Mouse (Mus musculus): Measurements from ENCODE around the gene Irx2. TPM values are rescaled to one million over a fixed set of nuclear protein-coding genes. Genes with fewer than 3 reads are reported as not detected.

Gene Irx2
- total RNA-seq (2021), result not detected
- long read RNA-seq, experiment 1, result 0 reads
- long read RNA-seq, experiment 2, result 0 reads

- intact Hi-C loops (cut with DNase I; ENCODE audit: low total_unique reads), result no loop called here
- peak; percentile 53 for DNase-seq
These were observed at the start of gene Irx2 for GRCm38 (mm10) chr13:72628462-72628916. Irx2 (plus strand) TSS chr13:72628820.

GRCm38 (mm10) chr13:72581276-72581675, 47.3 kb upstream of the Irx2 start:
- no peak for DNase-seq
- intact Hi-C loops (cut with DNase I; ENCODE audit: low total_unique reads), result no loop called here

- no peak for DNase-seq
- intact Hi-C loops (cut with DNase I; ENCODE audit: low total_unique reads), result no loop called here
These were observed 36.1 kb upstream of the Irx2 start for GRCm38 (mm10) chr13:72592526-72592925.

- no peak for DNase-seq
- intact Hi-C loops (cut with DNase I; ENCODE audit: low total_unique reads), result no loop called here
These were observed 35.3 kb upstream of the Irx2 start for GRCm38 (mm10) chr13:72593310-72593709.

DNA sequence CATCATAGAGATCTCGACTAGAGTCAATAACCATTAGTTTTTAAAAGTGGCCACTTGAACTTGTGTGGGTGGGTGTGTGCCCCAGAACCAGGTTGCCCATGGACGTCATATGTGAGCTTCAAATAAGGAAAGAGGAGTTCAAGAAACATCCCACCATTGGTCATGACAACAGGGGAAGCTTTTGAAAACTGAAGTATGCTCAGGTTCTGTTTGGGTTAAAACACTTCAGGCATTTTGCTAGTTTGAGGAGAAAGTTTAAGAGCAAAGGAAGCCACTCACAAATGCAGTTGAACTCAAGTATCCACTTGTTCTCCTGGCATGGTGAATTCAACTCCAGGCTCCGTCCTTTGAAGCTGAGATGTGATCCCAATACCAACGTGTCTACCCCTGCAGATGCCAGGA, 34.9 kb upstream of the Irx2 start:
- intact Hi-C loops (cut with DNase I; ENCODE audit: low total_unique reads), result no loop called here
- no peak for DNase-seq

- intact Hi-C loops (cut with DNase I; ENCODE audit: low total_unique reads), result no loop called here
- DNase-seq, result no peak
These were observed 29.4 kb upstream of the Irx2 start for GRCm38 (mm10) chr13:72599254-72599653.

DNA sequence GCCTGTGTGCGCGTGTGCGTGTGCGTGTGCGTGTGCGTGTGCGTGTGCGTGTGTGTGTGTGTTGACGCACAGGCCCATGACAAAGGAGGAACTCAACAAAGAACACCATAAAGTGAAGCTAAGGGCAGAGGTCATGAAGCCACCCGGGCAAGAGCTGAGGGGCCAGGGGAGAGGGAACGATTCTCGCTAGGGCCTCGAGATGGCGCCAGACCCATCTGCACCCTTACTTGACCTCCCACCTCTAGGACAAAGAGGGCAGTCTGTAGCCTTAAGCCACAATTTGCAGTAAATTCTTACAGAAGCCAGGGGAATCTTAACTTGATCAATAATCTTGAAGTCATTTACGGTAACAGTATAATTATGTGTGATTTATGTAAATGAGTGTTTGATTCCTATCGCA, 19.9 kb upstream of the Irx2 start:
- intact Hi-C loops (cut with DNase I; ENCODE audit: low total_unique reads), result no loop called here
- DNase-seq, result no peak

GRCm38 (mm10) chr13:72610277-72610676, 18.3 kb upstream of the Irx2 start:
- no peak for DNase-seq
- intact Hi-C loops (cut with DNase I; ENCODE audit: low total_unique reads), result no loop called here

- intact Hi-C loops (cut with DNase I; ENCODE audit: low total_unique reads), result no loop called here
- no peak for DNase-seq
These were observed 4.4 kb upstream of the Irx2 start for GRCm38 (mm10) chr13:72623926-72624846.

DNA sequence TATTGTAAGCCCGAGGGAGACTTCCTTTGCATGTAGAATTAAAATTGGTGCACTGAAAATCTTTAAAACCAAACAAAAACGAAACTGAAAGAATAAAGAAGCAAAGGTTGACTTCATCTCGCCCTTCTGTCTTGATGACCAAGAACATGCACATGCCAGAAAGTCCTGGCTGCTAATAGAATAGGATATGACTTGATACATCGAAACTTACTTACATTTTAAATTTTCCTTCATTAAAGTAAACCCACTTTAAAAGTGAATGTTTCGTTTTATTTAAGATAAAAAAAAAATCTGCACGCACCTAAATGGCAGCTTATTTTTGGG, 3.8 kb upstream of the Irx2 start:
- intact Hi-C loops (cut with DNase I; ENCODE audit: low total_unique reads), result no loop called here
- no peak for DNase-seq

- intact Hi-C loops (cut with DNase I; ENCODE audit: low total_unique reads), result no loop called here
- no peak for DNase-seq
These were observed 3.2 kb upstream of the Irx2 start for GRCm38 (mm10) chr13:72625236-72625950.

DNA sequence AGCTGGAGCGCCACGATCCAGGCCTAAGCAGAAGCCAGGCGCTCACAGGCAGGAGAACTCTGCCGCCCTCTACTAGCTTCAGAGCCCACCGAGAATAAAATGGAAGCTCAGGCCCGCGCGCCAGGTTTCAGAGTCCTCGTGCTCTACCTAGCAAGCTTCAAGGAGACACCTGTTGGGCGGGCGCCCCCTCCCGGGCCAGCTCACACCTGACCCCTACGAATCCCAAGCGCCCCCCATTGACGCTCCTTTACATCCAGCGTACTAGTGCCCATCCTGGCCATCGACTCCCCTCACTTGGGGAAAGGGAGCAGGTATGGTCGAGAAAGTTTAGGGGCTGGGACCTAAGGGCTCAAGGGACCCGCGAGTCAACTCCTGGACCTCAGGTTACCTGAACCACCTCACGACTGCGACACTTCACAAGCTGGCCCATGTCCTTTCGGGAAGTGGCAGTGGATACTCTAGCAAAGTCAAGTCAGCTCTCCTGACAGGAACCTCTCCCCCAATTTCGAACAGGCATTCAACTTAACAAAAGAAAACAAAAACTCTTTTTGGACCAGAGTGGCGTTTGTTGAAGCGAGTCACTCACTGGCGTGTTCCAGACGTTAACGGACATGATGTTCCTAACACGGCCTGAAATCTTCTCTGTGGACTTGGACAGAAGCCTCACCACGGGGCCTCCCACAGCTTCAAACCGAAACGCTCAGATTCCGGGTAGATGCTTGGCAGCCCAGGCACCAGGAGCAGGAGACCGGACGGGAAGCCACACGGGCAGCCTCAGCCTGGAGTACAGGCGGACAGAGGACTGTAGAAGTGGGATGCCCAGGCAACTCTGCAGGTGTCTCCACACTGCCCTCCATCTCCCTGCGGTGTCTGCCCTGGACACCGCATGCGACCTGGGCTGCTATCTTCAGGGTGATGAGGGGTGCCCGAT, 964 bp upstream of the Irx2 start:
- DNase-seq, result no peak
- intact Hi-C loops (cut with DNase I; ENCODE audit: low total_unique reads), result no loop called here

DNA sequence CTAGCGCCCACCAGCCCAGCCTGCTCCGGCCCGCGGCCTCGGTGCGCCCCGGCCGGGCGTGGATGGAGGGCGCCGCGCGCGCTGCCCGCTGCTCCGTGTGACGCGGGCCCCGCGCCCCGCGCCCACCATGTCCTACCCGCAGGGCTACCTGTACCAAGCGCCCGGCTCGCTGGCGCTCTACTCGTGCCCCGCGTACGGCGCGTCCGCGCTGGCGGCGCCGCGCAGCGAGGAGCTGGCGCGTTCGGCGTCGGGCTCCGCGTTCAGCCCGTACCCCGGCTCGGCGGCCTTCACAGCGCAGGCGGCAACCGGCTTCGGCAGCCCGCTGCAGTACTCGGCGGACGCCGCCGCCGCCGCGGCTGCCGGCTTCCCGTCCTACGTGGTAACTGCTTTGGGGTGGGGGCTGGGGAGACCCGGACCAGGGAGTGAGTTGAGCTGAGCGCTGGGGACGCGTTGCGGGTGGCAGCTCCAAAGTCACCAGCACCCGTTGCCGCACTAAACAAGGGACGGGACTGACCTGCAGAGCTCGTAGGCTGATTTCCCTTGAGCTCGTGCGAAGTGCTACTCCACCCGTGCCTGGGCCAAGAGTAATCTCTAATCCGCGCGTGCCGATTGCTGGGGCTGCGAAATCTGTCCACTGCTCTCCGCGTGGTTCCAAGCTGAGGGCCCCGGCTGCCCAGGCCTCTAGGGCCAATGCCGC, 463 bp downstream of the Irx2 start:
- no peak for DNase-seq
- intact Hi-C loops (cut with DNase I; ENCODE audit: low total_unique reads), result no loop called here

DNA sequence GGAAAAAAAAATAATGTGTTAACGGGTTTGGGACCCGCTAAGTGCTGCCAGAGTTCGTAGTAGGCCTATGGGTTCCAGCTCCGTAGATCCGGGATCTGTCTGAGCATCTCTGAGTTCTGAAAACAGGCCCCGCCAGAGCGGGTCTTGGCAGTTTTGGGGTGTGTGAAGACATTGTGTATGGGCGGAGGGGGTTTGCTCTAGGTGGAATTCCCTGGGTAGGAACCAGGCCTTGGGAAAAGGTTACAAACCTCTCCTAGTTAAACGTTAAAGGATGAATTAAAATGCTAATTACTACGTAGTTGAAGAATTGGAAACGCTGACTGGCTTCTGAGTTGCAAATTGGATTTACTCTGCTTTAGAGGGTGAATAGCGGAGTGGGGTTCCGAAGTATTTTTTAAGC, 1.2 kb downstream of the Irx2 start:
- intact Hi-C loops (cut with DNase I; ENCODE audit: low total_unique reads), result no loop called here
- no peak for DNase-seq

GRCm38 (mm10) chr13:72630501-72631372, 2.1 kb downstream of the Irx2 start:
- intact Hi-C loops (cut with DNase I; ENCODE audit: low total_unique reads), result no loop called here
- no peak for DNase-seq

DNA sequence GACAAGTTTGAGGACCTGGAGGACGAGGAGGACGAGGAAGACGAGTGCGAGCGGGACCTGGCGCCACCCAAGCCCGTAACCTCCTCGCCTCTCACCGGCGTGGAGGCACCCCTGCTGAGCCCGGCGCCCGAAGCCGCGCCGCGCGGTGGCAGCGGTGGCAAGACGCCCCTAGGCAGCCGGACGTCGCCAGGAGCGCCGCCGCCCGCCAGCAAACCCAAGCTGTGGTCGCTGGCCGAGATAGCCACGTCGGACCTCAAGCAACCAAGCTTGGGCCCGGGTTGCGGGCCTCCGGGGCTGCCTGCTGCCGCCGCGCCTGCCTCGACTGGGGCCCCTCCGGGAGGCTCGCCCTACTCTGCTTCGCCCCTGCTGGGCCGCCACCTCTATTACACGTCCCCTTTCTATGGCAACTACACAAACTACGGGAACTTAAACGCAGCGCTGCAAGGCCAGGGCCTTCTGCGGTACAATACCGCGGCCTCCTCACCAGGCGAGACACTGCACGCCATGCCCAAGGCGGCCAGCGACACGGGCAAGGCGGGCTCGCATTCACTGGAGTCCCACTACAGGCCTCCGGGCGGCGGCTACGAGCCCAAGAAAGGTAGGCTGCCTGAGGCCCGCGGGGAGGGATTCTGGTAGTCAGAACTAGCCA, 2.9 kb downstream of the Irx2 start:
- intact Hi-C loops (cut with DNase I; ENCODE audit: low total_unique reads), result no loop called here
- DNase-seq, result no peak

GRCm38 (mm10) chr13:72632361-72632760, 3.7 kb downstream of the Irx2 start:
- intact Hi-C loops (cut with DNase I; ENCODE audit: low total_unique reads), result no loop called here

DNA sequence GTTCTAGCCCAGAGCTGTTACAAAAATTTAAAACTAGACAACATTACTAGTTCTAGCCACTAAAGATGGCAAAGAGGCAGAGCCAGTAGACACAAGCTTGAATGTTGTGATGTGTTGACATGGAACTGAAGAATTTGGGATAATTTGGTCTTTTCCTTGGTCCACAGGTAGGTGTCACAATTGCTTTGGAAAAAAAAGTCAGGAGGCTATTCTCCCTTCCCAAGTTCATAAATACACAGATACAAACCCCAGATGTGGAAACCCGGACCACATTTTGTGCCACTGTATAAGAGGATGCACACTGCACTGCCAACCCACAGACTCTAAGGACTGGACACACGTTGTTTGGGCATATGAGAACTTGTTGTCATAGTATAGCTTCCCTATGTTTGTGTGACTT, 4.5 kb downstream of the Irx2 start:
- no peak for DNase-seq
- intact Hi-C loops (cut with DNase I; ENCODE audit: low total_unique reads), result no loop called here

More at GRCm38 (mm10) chr13:72632361-72632760, 3.7 kb downstream of the Irx2 start:
- no peak for DNase-seq

Data from gastrocnemius, postnatal 14 days (tissue).